Mouse (Mus musculus) bone marrow, adult 2 months (tissue): ENCODE results near the gene Mief1.

Experiments
- CTCF ChIP-seq: fragments of 200-500 bp; IDR thresholded peaks from 2 replicates; pipeline ENCODE4 v1.5.1; 2011; ENCODE audit warnings: low read length, control low read depth; ENCODE audit not compliant: control insufficient read depth, insufficient read depth
- POLR2A ChIP-seq: fragments of 200-500 bp; IDR thresholded peaks from 2 replicates; pipeline ENCODE4 v1.6.1; 2011; ENCODE audit warnings: low read depth, mild to moderate bottlenecking, control low read depth, low read length, borderline replicate concordance; ENCODE audit not compliant: control insufficient read depth

DNA sequence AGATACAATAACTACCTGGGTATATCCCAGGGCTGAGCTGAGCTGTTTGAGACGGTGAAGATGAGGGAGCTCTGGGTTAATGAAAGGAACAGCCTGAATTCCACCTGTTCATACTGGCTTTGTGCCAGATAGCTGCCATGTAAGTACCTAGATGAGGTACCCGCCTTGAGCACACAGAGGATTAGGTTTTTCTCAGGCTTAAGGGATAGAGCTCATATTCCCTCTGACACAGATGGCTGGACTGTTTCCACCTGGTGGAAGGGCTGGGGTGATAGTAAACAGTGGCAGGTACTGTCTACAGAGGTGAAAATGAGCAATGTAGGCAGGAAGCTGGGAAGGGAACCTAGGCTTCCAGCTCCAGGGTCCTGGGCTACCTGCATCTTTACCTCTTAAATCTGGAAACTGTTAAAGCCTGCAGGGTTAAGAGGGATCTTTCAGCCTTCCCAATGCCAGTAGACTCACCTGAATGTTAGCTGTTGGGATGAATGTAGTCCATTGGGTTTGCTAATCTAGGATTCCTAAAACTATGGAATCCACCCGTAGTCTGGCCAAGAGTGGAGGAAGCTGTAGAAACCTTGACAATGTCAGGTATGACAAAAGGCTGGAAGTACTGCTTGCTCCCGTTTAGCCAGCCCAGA, 23.9 kb downstream of the Mief1 start:
- no peak for TF ChIP-seq CTCF
- no peak for TF ChIP-seq POLR2A
